Mouse (Mus musculus): ENCODE data around the gene Hecw1. TPM values are rescaled to one million over a fixed set of nuclear protein-coding genes. Genes with fewer than 3 reads are reported as not detected.

The Hecw1 gene
- polyA plus RNA-seq, 1 experiment, result 0.03 TPM

DNA sequence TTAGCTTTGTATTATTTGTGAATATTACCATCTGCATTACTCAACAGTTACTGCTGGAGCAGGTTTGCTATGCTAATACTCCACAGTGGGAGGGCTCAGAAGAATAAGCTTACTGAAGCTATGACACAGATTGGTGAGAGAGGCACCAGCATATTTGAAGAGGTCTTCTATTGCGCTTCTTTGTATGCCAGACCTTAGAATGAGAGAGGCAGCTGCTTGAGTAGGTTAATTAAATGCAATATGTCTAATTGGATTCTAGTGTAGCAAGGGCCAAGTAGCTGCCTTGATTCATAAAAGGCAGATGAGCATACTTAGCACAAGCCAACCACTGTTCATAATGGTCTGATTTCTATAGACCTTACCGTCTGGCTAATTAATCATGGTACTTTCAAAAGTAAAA lies 35.2 kb downstream of the Hecw1 start:
- Histone ChIP-seq H3K27me3 (replicated peaks; ENCODE audit: control insufficient read depth, insufficient read depth, low read length) (no peaks in the 10 kb centered on the region), H3K36me3 (ENCODE audit: control insufficient read depth, insufficient read depth, low read length) (no peaks in the 10 kb centered on the region), H3K4me3 (ENCODE audit: insufficient read depth, low read depth, low read length) (no peak overlapping the region), H3K27ac (ENCODE audit: insufficient read depth, low read depth, low read length) (no peak overlapping the region), H3K4me1 (ENCODE audit: control insufficient read depth, insufficient read depth, low read length) (no peaks in the 10 kb centered on the region)
- WGBS, result 95% methylated on average over 2 of the region's 2 CpGs
- DNase-seq, result no peak
- TF ChIP-seq POLR2A (IDR thresholded peaks at IDR 0.05; ENCODE audit: low read depth, low read length), result no peak
- TF ChIP-seq CTCF (conservative IDR thresholded peaks at IDR 0.05; ENCODE audit: insufficient read depth, insufficient read length, low read depth, low read length), result no peak

DNA sequence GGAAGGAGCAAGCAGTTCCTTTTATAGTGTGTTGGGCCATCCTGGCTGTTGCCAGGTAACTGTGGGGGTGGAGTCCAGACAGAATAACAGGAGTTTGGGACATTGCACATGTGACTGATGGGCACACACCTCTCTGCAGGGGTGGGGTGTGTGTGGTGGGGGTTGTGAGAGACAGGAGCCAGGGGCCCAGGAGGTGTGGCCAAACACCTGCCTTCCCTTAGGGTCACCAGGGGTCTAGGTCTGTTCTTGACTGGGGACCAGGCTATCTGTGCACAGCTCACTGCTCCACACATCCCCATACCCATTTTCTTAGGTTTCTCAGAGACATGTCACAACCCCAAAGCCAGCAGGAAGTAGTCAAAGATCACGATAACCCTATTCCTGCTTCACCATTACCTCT lies 51.9 kb downstream of the Hecw1 start:
- 83% methylated on average over 1 of the region's 1 CpGs for WGBS
- H3K27ac ChIP-seq (ENCODE audit: insufficient read depth, low read depth, low read length), result no peak overlapping the region
- no peak overlapping the region for H3K4me3 ChIP-seq (ENCODE audit: insufficient read depth, low read depth, low read length)
- H3K36me3 ChIP-seq (ENCODE audit: control insufficient read depth, insufficient read depth, low read length), result no peaks in the 10 kb centered on the region
- H3K27me3 ChIP-seq (replicated peaks; ENCODE audit: control insufficient read depth, insufficient read depth, low read length), result no peaks in the 10 kb centered on the region
- H3K4me1 ChIP-seq (ENCODE audit: control insufficient read depth, insufficient read depth, low read length), result no peaks in the 10 kb centered on the region
- TF ChIP-seq POLR2A (IDR thresholded peaks at IDR 0.05; ENCODE audit: low read depth, low read length) (no peak), CTCF (conservative IDR thresholded peaks at IDR 0.05; ENCODE audit: insufficient read depth, insufficient read length, low read depth, low read length) (no peak)
- DNase-seq, result no peak

DNA sequence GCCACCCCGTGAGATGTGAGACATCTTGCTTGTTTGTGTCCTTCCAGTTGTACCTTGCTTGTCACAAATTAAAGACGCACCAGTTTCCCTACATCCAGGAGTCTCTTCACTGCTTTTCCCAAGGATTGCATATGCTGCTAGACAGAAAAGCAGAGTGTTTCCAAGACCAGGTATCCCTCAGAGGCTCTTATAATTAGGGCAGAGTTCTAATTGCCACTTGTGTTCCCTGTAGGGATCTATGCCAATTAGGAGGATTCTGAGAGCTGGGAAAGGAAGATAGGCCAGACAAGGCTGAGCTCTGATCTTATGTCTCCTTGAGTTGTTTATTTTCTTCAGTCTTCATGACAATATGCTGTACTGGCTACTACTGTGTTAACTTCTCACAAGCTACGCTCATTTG lies 55.5 kb downstream of the Hecw1 start:
- Histone ChIP-seq H3K27me3 (replicated peaks; ENCODE audit: control insufficient read depth, insufficient read depth, low read length) (no peaks in the 10 kb centered on the region), H3K36me3 (ENCODE audit: control insufficient read depth, insufficient read depth, low read length) (no peaks in the 10 kb centered on the region), H3K4me1 (ENCODE audit: control insufficient read depth, insufficient read depth, low read length) (no peaks in the 10 kb centered on the region), H3K27ac (ENCODE audit: insufficient read depth, low read depth, low read length) (no peak overlapping the region), H3K4me3 (ENCODE audit: insufficient read depth, low read depth, low read length) (no peak overlapping the region)
- 80% methylated on average over 3 of the region's 3 CpGs for WGBS
- no peak for TF ChIP-seq POLR2A (IDR thresholded peaks at IDR 0.05; ENCODE audit: low read depth, low read length)
- TF ChIP-seq CTCF (conservative IDR thresholded peaks at IDR 0.05; ENCODE audit: insufficient read depth, insufficient read length, low read depth, low read length), result no peak
- no peak for DNase-seq

DNA sequence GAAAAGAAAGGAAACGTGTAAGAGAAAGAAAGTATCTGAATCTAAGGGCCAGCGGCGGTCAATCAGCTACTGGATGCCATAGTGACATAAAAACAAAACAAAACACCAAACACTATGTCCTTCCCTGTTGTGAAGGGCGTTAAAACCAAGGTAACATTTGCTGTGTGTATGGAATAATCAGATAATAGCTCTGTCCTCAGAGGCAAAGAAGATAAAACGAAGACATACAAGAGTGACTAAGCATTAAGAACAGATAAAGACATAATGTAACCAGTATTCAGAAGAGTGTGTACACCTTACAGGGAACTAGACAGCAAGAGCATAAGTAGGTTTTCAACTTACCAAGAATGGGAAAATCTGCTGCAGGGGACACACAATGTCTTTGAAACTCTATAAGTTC lies 62.0 kb downstream of the Hecw1 start:
- TF ChIP-seq CTCF (conservative IDR thresholded peaks at IDR 0.05; ENCODE audit: insufficient read depth, insufficient read length, low read depth, low read length) (no peak), POLR2A (IDR thresholded peaks at IDR 0.05; ENCODE audit: low read depth, low read length) (no peak)
- Histone ChIP-seq H3K27me3 (replicated peaks; ENCODE audit: control insufficient read depth, insufficient read depth, low read length) (no peaks in the 10 kb centered on the region), H3K36me3 (ENCODE audit: control insufficient read depth, insufficient read depth, low read length) (no peaks in the 10 kb centered on the region), H3K4me1 (ENCODE audit: control insufficient read depth, insufficient read depth, low read length) (no peaks in the 10 kb centered on the region), H3K4me3 (ENCODE audit: insufficient read depth, low read depth, low read length) (no peak overlapping the region), H3K27ac (ENCODE audit: insufficient read depth, low read depth, low read length) (no peak overlapping the region)
- DNase-seq, result no peak
- WGBS, result 84% methylated on average over 5 of the region's 5 CpGs

DNA sequence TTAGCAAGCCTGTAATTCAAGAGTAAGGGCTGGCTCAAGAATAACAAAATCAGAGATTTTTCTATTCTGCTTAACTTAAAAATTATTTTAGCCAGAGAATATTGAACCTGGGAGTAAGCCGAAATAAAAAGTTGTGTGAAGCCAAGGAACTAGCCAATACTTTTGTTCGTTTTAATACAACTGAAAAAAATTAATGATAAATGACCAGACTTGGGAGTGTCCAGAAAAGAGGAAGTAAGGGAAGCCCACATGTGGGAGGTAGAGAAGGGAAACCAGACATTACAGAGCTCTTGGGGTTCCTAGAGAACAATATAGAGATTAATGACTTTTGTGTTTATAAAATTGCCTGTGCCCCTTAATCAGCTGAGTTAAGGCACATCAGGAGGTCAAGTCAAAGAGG lies 66.0 kb downstream of the Hecw1 start:
- Histone ChIP-seq H3K27me3 (replicated peaks; ENCODE audit: control insufficient read depth, insufficient read depth, low read length) (no peaks in the 10 kb centered on the region), H3K4me3 (ENCODE audit: insufficient read depth, low read depth, low read length) (no peak overlapping the region), H3K36me3 (ENCODE audit: control insufficient read depth, insufficient read depth, low read length) (no peaks in the 10 kb centered on the region), H3K4me1 (ENCODE audit: control insufficient read depth, insufficient read depth, low read length) (no peaks in the 10 kb centered on the region), H3K27ac (ENCODE audit: insufficient read depth, low read depth, low read length) (no peak overlapping the region)
- 60% methylated on average over 2 of the region's 2 CpGs for WGBS
- no peak for DNase-seq
- TF ChIP-seq POLR2A (IDR thresholded peaks at IDR 0.05; ENCODE audit: low read depth, low read length) (no peak), CTCF (conservative IDR thresholded peaks at IDR 0.05; ENCODE audit: insufficient read depth, insufficient read length, low read depth, low read length) (no peak)

DNA sequence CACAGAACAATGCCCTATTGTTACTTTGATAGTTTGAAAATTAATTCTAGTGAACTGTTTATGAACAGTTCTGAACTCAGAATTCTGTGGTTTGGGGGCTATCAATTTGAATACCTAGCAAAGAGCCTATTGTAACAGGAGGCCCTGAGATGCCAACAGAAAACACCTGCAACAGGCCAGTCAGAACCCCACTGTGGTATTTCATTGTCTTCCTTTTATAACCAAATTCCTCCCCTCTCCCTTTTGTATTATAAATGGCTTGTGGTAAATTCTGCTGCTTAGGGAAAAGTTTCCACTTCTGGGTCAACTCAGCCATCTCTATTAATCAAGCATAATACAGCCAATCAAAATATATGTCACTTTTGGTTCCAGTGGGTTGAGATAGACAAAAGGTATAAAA lies 83.5 kb downstream of the Hecw1 start:
- DNase-seq, result no peak
- Histone ChIP-seq H3K4me1 (ENCODE audit: control insufficient read depth, insufficient read depth, low read length) (no peaks in the 10 kb centered on the region), H3K36me3 (ENCODE audit: control insufficient read depth, insufficient read depth, low read length) (no peaks in the 10 kb centered on the region), H3K4me3 (ENCODE audit: insufficient read depth, low read depth, low read length) (no peak overlapping the region), H3K27me3 (replicated peaks; ENCODE audit: control insufficient read depth, insufficient read depth, low read length) (no peaks in the 10 kb centered on the region), H3K27ac (ENCODE audit: insufficient read depth, low read depth, low read length) (no peak overlapping the region)
- TF ChIP-seq POLR2A (IDR thresholded peaks at IDR 0.05; ENCODE audit: low read depth, low read length), result no peak
- TF ChIP-seq CTCF (conservative IDR thresholded peaks at IDR 0.05; ENCODE audit: insufficient read depth, insufficient read length, low read depth, low read length), result no peak

DNA sequence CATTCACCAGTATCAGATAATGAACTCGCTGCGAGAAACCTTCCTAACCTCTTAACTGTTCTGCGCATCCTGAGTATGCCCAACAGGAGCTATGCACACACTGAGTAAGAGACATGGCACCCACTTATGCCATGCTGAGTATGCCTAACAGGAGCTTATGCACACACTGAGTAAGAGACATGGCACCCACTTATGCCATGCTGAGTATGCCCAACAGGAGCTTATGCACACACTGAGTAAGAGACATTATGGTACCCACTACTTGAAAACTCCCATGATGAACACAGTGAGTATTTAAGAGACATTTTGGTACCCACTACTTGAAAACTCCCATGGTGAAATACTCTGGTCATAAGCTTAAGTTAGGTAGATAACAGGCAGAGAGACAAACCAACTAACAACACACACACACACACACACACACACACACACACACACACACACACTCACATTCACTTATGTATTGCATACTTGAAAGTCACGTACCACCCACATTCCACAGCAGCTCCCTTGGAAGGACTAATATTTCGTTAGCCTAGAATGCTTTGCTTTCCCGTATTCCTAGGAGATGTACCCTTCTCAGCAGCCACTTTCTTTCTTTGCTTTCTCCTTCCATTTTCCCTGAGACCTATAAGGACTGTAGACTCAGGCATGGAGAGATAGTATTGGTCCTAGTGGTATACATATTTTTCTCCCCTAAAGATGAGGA lies 94.0 kb downstream of the Hecw1 start:
- whole genome bisulfite sequencing, result 87% methylated on average over 6 of the region's 6 CpGs

More for the DNA sequence above, 94.0 kb downstream of the Hecw1 start:
- no peak overlapping the region for H3K4me3 ChIP-seq (ENCODE audit: insufficient read depth, low read depth, low read length)
- no peaks in the 10 kb centered on the region for H3K4me1 ChIP-seq (ENCODE audit: control insufficient read depth, insufficient read depth, low read length)
- H3K36me3 ChIP-seq (ENCODE audit: control insufficient read depth, insufficient read depth, low read length), result no peaks in the 10 kb centered on the region
- TF ChIP-seq CTCF (conservative IDR thresholded peaks at IDR 0.05; ENCODE audit: insufficient read depth, insufficient read length, low read depth, low read length), result no peak
- no peak for TF ChIP-seq POLR2A (IDR thresholded peaks at IDR 0.05; ENCODE audit: low read depth, low read length)
- DNase-seq, result no peak
- no peaks in the 10 kb centered on the region for H3K27me3 ChIP-seq (replicated peaks; ENCODE audit: control insufficient read depth, insufficient read depth, low read length)
- H3K27ac ChIP-seq (ENCODE audit: insufficient read depth, low read depth, low read length), result no peak overlapping the region

All from kidney, adult 2 months (tissue).